In the genomic region with DNA sequence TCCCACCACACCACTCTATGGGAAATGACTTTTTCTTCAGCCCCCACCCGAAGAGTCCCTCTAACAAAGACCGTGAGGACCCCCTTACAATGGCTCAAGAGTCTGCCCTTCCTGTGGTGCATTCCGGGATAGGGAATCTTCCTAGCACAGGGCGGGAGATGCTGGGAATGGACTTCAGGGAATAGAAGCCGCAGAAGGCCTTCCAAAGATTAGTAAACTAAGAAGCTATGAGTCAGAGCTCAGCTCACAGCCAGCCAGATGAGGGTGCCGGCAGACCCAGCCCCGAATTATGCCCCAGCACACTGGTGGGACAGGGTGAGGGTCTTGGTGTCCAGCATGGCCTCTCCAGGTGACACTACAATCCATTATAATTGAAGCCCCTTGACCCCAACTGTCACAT, we compare ENCODE assay signal across 18 mouse cellular contexts. TPM values are rescaled to one million over a fixed set of nuclear protein-coding genes. Genes with fewer than 3 reads are reported as not detected.
"Had no signal": no experiment of that assay in that cellular context is flagged by ENCODE, and none has a peak within 500 bp of the region (broad histone marks: within the 10 kb centered on the region; RNA-seq: fewer than 3 reads in every experiment).

No protein-coding gene starts in this region.

- DNase-seq: retina, postnatal 1 day; right cerebral cortex, adult 18-20 months; right cerebral cortex, postnatal 14 days; right cerebral cortex, postnatal 25 days; right cerebral cortex, postnatal 4 days; spleen, adult 18-20 months; thymus, adult 18-20 months; thymus, adult 2 months; thymus, postnatal 14 days; thymus, postnatal 25 days; thymus, postnatal 36 days; thymus, postnatal 4 days had no signal

- H3K27ac ChIP-seq: neural tube, embryonic 12.5 days; neural tube, embryonic 13.5 days; neural tube, embryonic 15.5 days; stomach, embryonic 15.5 days; stomach, postnatal 0 days had no signal

- H3K4me3 ChIP-seq: neural tube, embryonic 12.5 days; neural tube, embryonic 13.5 days; neural tube, embryonic 15.5 days; stomach, embryonic 15.5 days had no signal

RNA-seq across cellular contexts. Expression of gene Crocc2, which starts 13.8 kb away (rescaled TPM):
- total RNA-seq: neutrophil, adult 5-6 weeks had no signal

RNA-seq across cellular contexts. Expression of gene Agxt, which starts 47.2 kb away (rescaled TPM):
- total RNA-seq: neutrophil, adult 5-6 weeks had no signal
